19 mouse cellular contexts compared by ENCODE assay signal in genomic region chr11:120109558-120110210, GRCm38 (mm10). TPM values are rescaled to one million over a fixed set of nuclear protein-coding genes. Genes with fewer than 3 reads are reported as not detected.
DNase-seq lines count a peak whose midpoint lies in the region; ATAC-seq and TF ChIP-seq lines count a peak whose summit lies in the region.
"Had no signal": no experiment of that assay in that cellular context is flagged by ENCODE, and none has a peak within 500 bp of the region (broad histone marks: within the 10 kb centered on the region; RNA-seq: fewer than 3 reads in every experiment).

No protein-coding gene starts in this region.

- H3K4me2 ChIP-seq in forebrain, embryonic 13.5 days: no peak overlapping the region
- no peak overlapping the region for H3K4me2 ChIP-seq in forebrain, embryonic 15.5 days (replicated peaks)
- H3K4me2 ChIP-seq in midbrain, embryonic 13.5 days (replicated peaks): no peak overlapping the region
- no peak overlapping the region for H3K4me2 ChIP-seq in midbrain, postnatal 0 days (ENCODE audit: low read depth, low read length, poor library complexity, severe bottlenecking)
- H3K4me2 ChIP-seq: embryonic facial prominence, embryonic 15.5 days; heart, embryonic 11.5 days; hindbrain, embryonic 15.5 days; midbrain, embryonic 15.5 days had no signal

- peaks cover 9% of the 10 kb centered on the region for H3K4me1 ChIP-seq in forebrain, embryonic 13.5 days
- peaks cover 4% of the 10 kb centered on the region; the same call in 1 of the 2 replicates for H3K4me1 ChIP-seq in forebrain, embryonic 15.5 days
- H3K4me1 ChIP-seq in kidney, adult 2 months (ENCODE audit: control insufficient read depth, insufficient read depth, low read length): peaks cover 14% of the 10 kb centered on the region
- peaks cover 5% of the 10 kb centered on the region; the same call in 1 of the 2 replicates for H3K4me1 ChIP-seq in midbrain, embryonic 13.5 days (replicated peaks)
- H3K4me1 ChIP-seq in midbrain, postnatal 0 days (ENCODE audit: insufficient read depth, low read length): no peaks in the 10 kb centered on the region

- TF ChIP-seq POLR2A in kidney, adult 2 months (IDR thresholded peaks at IDR 0.05; ENCODE audit: low read depth, low read length): no peak

- 66% methylated on average over 14 of the region's 14 CpGs for WGBS in forebrain, embryonic 13.5 days
- 63% methylated on average over 14 of the region's 14 CpGs for whole genome bisulfite sequencing in forebrain, embryonic 15.5 days
- 44% methylated on average over 14 of the region's 14 CpGs for WGBS in kidney, adult 2 months
- WGBS in midbrain, embryonic 13.5 days: 70% methylated on average over 14 of the region's 14 CpGs
- 72% methylated on average over 14 of the region's 14 CpGs for WGBS in midbrain, postnatal 0 days

- no peak for TF ChIP-seq CTCF in kidney, adult 2 months (conservative IDR thresholded peaks at IDR 0.05; ENCODE audit: insufficient read depth, insufficient read length, low read depth, low read length)
- TF ChIP-seq CTCF in midbrain, postnatal 0 days (IDR thresholded peaks at IDR 0.05): no peak

- H3K36me3 ChIP-seq in forebrain, embryonic 13.5 days (ENCODE audit: poor library complexity, severe bottlenecking): peaks cover 68% of the 10 kb centered on the region
- H3K36me3 ChIP-seq in forebrain, embryonic 15.5 days: peaks cover 26% of the 10 kb centered on the region
- no peaks in the 10 kb centered on the region for H3K36me3 ChIP-seq in kidney, adult 2 months (ENCODE audit: control insufficient read depth, insufficient read depth, low read length)
- H3K36me3 ChIP-seq in midbrain, embryonic 13.5 days: peaks cover 59% of the 10 kb centered on the region
- H3K36me3 ChIP-seq in midbrain, postnatal 0 days (ENCODE audit: insufficient read depth, low read length): peaks cover 33% of the 10 kb centered on the region

- no peaks in the 10 kb centered on the region for H3K27me3 ChIP-seq in forebrain, embryonic 13.5 days
- no peaks in the 10 kb centered on the region for H3K27me3 ChIP-seq in forebrain, embryonic 15.5 days
- H3K27me3 ChIP-seq in kidney, adult 2 months (replicated peaks; ENCODE audit: control insufficient read depth, insufficient read depth, low read length): no peaks in the 10 kb centered on the region
- H3K27me3 ChIP-seq in midbrain, embryonic 13.5 days: no peaks in the 10 kb centered on the region
- H3K27me3 ChIP-seq in midbrain, postnatal 0 days (ENCODE audit: insufficient read depth, low read length): no peaks in the 10 kb centered on the region
- H3K27me3 ChIP-seq: embryonic facial prominence, embryonic 15.5 days; hindbrain, embryonic 15.5 days; midbrain, embryonic 15.5 days had no signal

- H3K4me3 ChIP-seq in forebrain, embryonic 13.5 days: no peak overlapping the region
- H3K4me3 ChIP-seq in forebrain, embryonic 15.5 days: no peak overlapping the region
- H3K4me3 ChIP-seq in kidney, adult 2 months (ENCODE audit: insufficient read depth, low read depth, low read length): no peak overlapping the region
- H3K4me3 ChIP-seq in midbrain, embryonic 13.5 days (replicated peaks): no peak overlapping the region
- H3K4me3 ChIP-seq in midbrain, postnatal 0 days (ENCODE audit: low read depth, low read length): no peak overlapping the region
- H3K4me3 ChIP-seq: embryonic facial prominence, embryonic 15.5 days; hindbrain, embryonic 15.5 days; midbrain, embryonic 15.5 days had no signal

- H3K9ac ChIP-seq in forebrain, embryonic 13.5 days: no peak overlapping the region
- H3K9ac ChIP-seq in forebrain, embryonic 15.5 days (replicated peaks): no peak overlapping the region
- 0 out of 2 replicates have a peak overlapping the region, but pooled peaks have one; percentile 0 for H3K9ac ChIP-seq in midbrain, embryonic 13.5 days (replicated peaks)
- H3K9ac ChIP-seq in midbrain, postnatal 0 days (replicated peaks; ENCODE audit: low read length, poor library complexity, severe bottlenecking): no peak overlapping the region
- H3K9ac ChIP-seq: embryonic facial prominence, embryonic 15.5 days; hindbrain, embryonic 15.5 days; liver, embryonic 14.5 days; midbrain, embryonic 15.5 days had no signal

- H3K9me3 ChIP-seq in forebrain, embryonic 13.5 days (replicated peaks): no peaks in the 10 kb centered on the region
- no peaks in the 10 kb centered on the region for H3K9me3 ChIP-seq in forebrain, embryonic 15.5 days
- no peaks in the 10 kb centered on the region for H3K9me3 ChIP-seq in midbrain, embryonic 13.5 days
- no peaks in the 10 kb centered on the region for H3K9me3 ChIP-seq in midbrain, postnatal 0 days (ENCODE audit: low read length)
- H3K9me3 ChIP-seq: embryonic facial prominence, embryonic 15.5 days; G1E; hindbrain, embryonic 15.5 days; midbrain, embryonic 15.5 days had no signal

- ATAC-seq in forebrain, embryonic 13.5 days: no peak
- no peak for ATAC-seq in forebrain, embryonic 15.5 days (replicated peaks)
- ATAC-seq in midbrain, embryonic 13.5 days: peak; percentile 44; the same call in 1 of the 2 replicates
- no peak for ATAC-seq in midbrain, postnatal 0 days (ENCODE audit: low FRiP score)

- H3K27ac ChIP-seq in forebrain, embryonic 13.5 days: peak overlapping the region; percentile 54; the same call in 1 of the 2 replicates
- H3K27ac ChIP-seq in forebrain, embryonic 15.5 days (replicated peaks): no peak overlapping the region
- no peak overlapping the region for H3K27ac ChIP-seq in kidney, adult 2 months (ENCODE audit: insufficient read depth, low read depth, low read length)
- H3K27ac ChIP-seq in midbrain, embryonic 13.5 days: no peak overlapping the region
- no peak overlapping the region for H3K27ac ChIP-seq in midbrain, postnatal 0 days (ENCODE audit: low read depth, low read length)
- H3K27ac ChIP-seq: embryonic facial prominence, embryonic 15.5 days; hindbrain, embryonic 15.5 days; liver, embryonic 14.5 days; macrophage had no signal

- peak; percentile 57 for DNase-seq in kidney, adult 2 months
- DNase-seq in kidney, postnatal 4 days: no peak
- DNase-seq in midbrain, postnatal 0 days (ENCODE audit: low spot score): no peak
- no peak for DNase-seq in cerebellum, adult 9-10 months
- no peak for DNase-seq in ovary, postnatal 36 days (ENCODE audit: low spot score)
- DNase-seq: adrenal gland, postnatal 25 days; cerebellum, adult 18-20 months; cerebellum, postnatal 36 days; thymus, postnatal 14 days had no signal

RNA-seq across cellular contexts. Expression of gene Ndufaf8, which starts 11.0 kb away (rescaled TPM):
- polyA plus RNA-seq in forebrain, embryonic 13.5 days (2015; fragmentation: Nextera tagmentation; extraction: Ambion mirVana): 59.2 and 60.5 TPM in 2 replicates
- polyA plus RNA-seq in forebrain, embryonic 15.5 days (2015; fragmentation: Nextera tagmentation; extraction: Ambion mirVana): 49.7 and 56.9 TPM in 2 replicates
- 77.7 and 79.3 TPM in 2 replicates for polyA plus RNA-seq in kidney, adult 2 months (2012; rRNA removed)
- polyA plus RNA-seq in midbrain, embryonic 13.5 days (2015; fragmentation: Nextera tagmentation; extraction: Ambion mirVana): 59.2 and 63.7 TPM in 2 replicates
- total RNA-seq in midbrain, postnatal 0 days (2014; rRNA removed): 32.9 and 64.8 TPM in 2 replicates
- 56.8 and 57.0 TPM in 2 replicates for polyA plus RNA-seq in midbrain, postnatal 0 days (2015; fragmentation: Nextera tagmentation; extraction: Ambion mirVana)

RNA-seq across cellular contexts. Expression of gene Tepsin, which starts 11.2 kb away (rescaled TPM):
- polyA plus RNA-seq in forebrain, embryonic 13.5 days (2015; fragmentation: Nextera tagmentation; extraction: Ambion mirVana): 18.0 and 19.0 TPM in 2 replicates
- polyA plus RNA-seq in forebrain, embryonic 15.5 days (2015; fragmentation: Nextera tagmentation; extraction: Ambion mirVana): 18.7 and 21.9 TPM in 2 replicates
- polyA plus RNA-seq in kidney, adult 2 months (2012; rRNA removed): 28.5 and 35.6 TPM in 2 replicates
- 19.9 and 20.9 TPM in 2 replicates for polyA plus RNA-seq in midbrain, embryonic 13.5 days (2015; fragmentation: Nextera tagmentation; extraction: Ambion mirVana)
- total RNA-seq in midbrain, postnatal 0 days (2014; rRNA removed): 28.6 and 32.1 TPM in 2 replicates
- 14.9 and 17.6 TPM in 2 replicates for polyA plus RNA-seq in midbrain, postnatal 0 days (2015; fragmentation: Nextera tagmentation; extraction: Ambion mirVana)

RNA-seq across cellular contexts. Expression of gene Cep131, which starts 23.1 kb away (rescaled TPM):
- 26.9 and 28.8 TPM in 2 replicates for polyA plus RNA-seq in forebrain, embryonic 13.5 days (2015; fragmentation: Nextera tagmentation; extraction: Ambion mirVana)
- 34.6 and 35.0 TPM in 2 replicates for polyA plus RNA-seq in forebrain, embryonic 15.5 days (2015; fragmentation: Nextera tagmentation; extraction: Ambion mirVana)
- polyA plus RNA-seq in kidney, adult 2 months (2012; rRNA removed): 5.8 and 6.8 TPM in 2 replicates
- polyA plus RNA-seq in midbrain, embryonic 13.5 days (2015; fragmentation: Nextera tagmentation; extraction: Ambion mirVana): 29.3 and 37.9 TPM in 2 replicates
- total RNA-seq in midbrain, postnatal 0 days (2014; rRNA removed): 17.7 and 19.0 TPM in 2 replicates
- 25.4 and 27.7 TPM in 2 replicates for polyA plus RNA-seq in midbrain, postnatal 0 days (2015; fragmentation: Nextera tagmentation; extraction: Ambion mirVana)

RNA-seq across cellular contexts. Expression of gene Slc38a10, which starts 41.5 kb away (rescaled TPM):
- 76.8 and 92.2 TPM in 2 replicates for polyA plus RNA-seq in forebrain, embryonic 13.5 days (2015; fragmentation: Nextera tagmentation; extraction: Ambion mirVana)
- polyA plus RNA-seq in forebrain, embryonic 15.5 days (2015; fragmentation: Nextera tagmentation; extraction: Ambion mirVana): 97.7 and 98.9 TPM in 2 replicates
- polyA plus RNA-seq in kidney, adult 2 months (2012; rRNA removed): 151 and 178 TPM in 2 replicates
- polyA plus RNA-seq in midbrain, embryonic 13.5 days (2015; fragmentation: Nextera tagmentation; extraction: Ambion mirVana): 105 and 109 TPM in 2 replicates
- 171 and 175 TPM in 2 replicates for total RNA-seq in midbrain, postnatal 0 days (2014; rRNA removed)
- polyA plus RNA-seq in midbrain, postnatal 0 days (2015; fragmentation: Nextera tagmentation; extraction: Ambion mirVana): 108 and 111 TPM in 2 replicates
